Mouse (Mus musculus) heart, postnatal 0 days (tissue): ENCODE data around the gene Htr7.

Experiments used
- CTCF ChIP-seq: IDR thresholded peaks from 2 replicates; pipeline ENCODE4 v1.5.1; 2016; ENCODE audit warnings: antibody characterized with exemption, control low read depth, low read depth
- EP300 ChIP-seq: IDR thresholded peaks from 2 replicates; pipeline ENCODE4 v1.6.1; 2016; ENCODE audit warnings: antibody characterized with exemption, low read depth

GRCm38 (mm10) chr19:35997384-35997783 is 59.9 kb downstream of the Htr7 start:
- TF ChIP-seq CTCF (no peak), EP300 (no peak)
